Mouse (Mus musculus): ENCODE results near the gene Tfrc.
"Not testable (repeated sequence)": the region's sequence is repeated elsewhere in the genome, so short reads cannot be mapped to it uniquely, and the experiment has no call there.

The Tfrc gene

GRCm38 (mm10) chr16:32613269-32613834 lies 4.6 kb downstream of the Tfrc start:
- DNase-seq = no peak

GRCm38 (mm10) chr16:32614047-32614446 lies 5.3 kb downstream of the Tfrc start:
- no peak for DNase-seq

- no peak for DNase-seq
Observed at GRCm38 (mm10) chr16:32618946-32619345, 10.2 kb downstream of the Tfrc start.

- no peak for DNase-seq
Observed at GRCm38 (mm10) chr16:32628140-32628539, 19.4 kb downstream of the Tfrc start.

- no peak for DNase-seq
Observed at GRCm38 (mm10) chr16:32632328-32632824, 23.7 kb downstream of the Tfrc start.

GRCm38 (mm10) chr16:32633486-32634012 lies 24.8 kb downstream of the Tfrc start:
- no peak for DNase-seq

GRCm38 (mm10) chr16:32634183-32634582 lies 25.5 kb downstream of the Tfrc start:
- no peak for DNase-seq

GRCm38 (mm10) chr16:32635314-32635713 lies 26.6 kb downstream of the Tfrc start:
- no peak for DNase-seq

- no peak for DNase-seq
Observed at GRCm38 (mm10) chr16:32636331-32636730, 27.6 kb downstream of the Tfrc start.

GRCm38 (mm10) chr16:32636871-32637521 lies 28.3 kb downstream of the Tfrc start:
- DNase-seq = no peak

GRCm38 (mm10) chr16:32638476-32638875 lies 29.8 kb downstream of the Tfrc start:
- DNase-seq = peak; percentile 90

- no peak for DNase-seq
Observed at GRCm38 (mm10) chr16:32640096-32640495, 31.4 kb downstream of the Tfrc start.

GRCm38 (mm10) chr16:32640683-32641082 lies 32.0 kb downstream of the Tfrc start:
- DNase-seq = not testable (repeated sequence)

GRCm38 (mm10) chr16:32641440-32642219 lies 32.9 kb downstream of the Tfrc start:
- DNase-seq = no peak

GRCm38 (mm10) chr16:32642280-32642679 lies 33.6 kb downstream of the Tfrc start:
- no peak for DNase-seq

GRCm38 (mm10) chr16:32643661-32644061 lies 34.9 kb downstream of the Tfrc start, which contains the start of gene Tnk2:
TSS of gene Tnk2 (plus strand) at chr16:32643874.
- peak; percentile 87 for DNase-seq

GRCm38 (mm10) chr16:32644069-32644800 lies 35.5 kb downstream of the Tfrc start:
- DNase-seq = peak; percentile 59

GRCm38 (mm10) chr16:32644801-32645170 lies 36.1 kb downstream of the Tfrc start:
- DNase-seq = no peak

GRCm38 (mm10) chr16:32645361-32645914 lies 36.7 kb downstream of the Tfrc start:
- DNase-seq = peak; percentile 49

GRCm38 (mm10) chr16:32646014-32646413 lies 37.3 kb downstream of the Tfrc start:
- DNase-seq = no peak

- no peak for DNase-seq
Observed at GRCm38 (mm10) chr16:32647712-32648111, 39.0 kb downstream of the Tfrc start.

- no peak for DNase-seq
Observed at GRCm38 (mm10) chr16:32650461-32650860, 41.7 kb downstream of the Tfrc start.

Data from right cerebral cortex, postnatal 4 days (tissue).